33 mouse cellular contexts compared by ENCODE assay signal in genomic region chr14:32923871-32924270, GRCm38 (mm10).
DNase-seq lines count a peak whose midpoint lies in the region; ATAC-seq and TF ChIP-seq lines count a peak whose summit lies in the region.
"Had no signal": no experiment of that assay in that cellular context is flagged by ENCODE, and none has a peak within 500 bp of the region (broad histone marks: within the 10 kb centered on the region; RNA-seq: fewer than 3 reads in every experiment).

No protein-coding gene starts in this region.

- no peak overlapping the region for H3K9ac ChIP-seq in heart, embryonic 11.5 days (ENCODE audit: low read depth, low read length)
- H3K9ac ChIP-seq: embryonic facial prominence, embryonic 13.5 days; forebrain, embryonic 15.5 days; heart, embryonic 12.5 days; hindbrain, embryonic 13.5 days; limb, embryonic 15.5 days; liver, embryonic 14.5 days; midbrain, embryonic 13.5 days had no signal

- no peaks in the 10 kb centered on the region for H3K4me1 ChIP-seq in heart, embryonic 11.5 days (ENCODE audit: control insufficient read depth, insufficient read depth, low read length)
- H3K4me1 ChIP-seq: forebrain, embryonic 15.5 days; heart, embryonic 12.5 days; limb, embryonic 15.5 days; midbrain, embryonic 13.5 days had no signal

- peak overlapping the region; percentile 59 for H3K27ac ChIP-seq in left cerebral cortex, adult 2 months
- H3K27ac ChIP-seq in heart, embryonic 11.5 days (ENCODE audit: low read depth, low read length): no peak overlapping the region
- H3K27ac ChIP-seq: embryonic facial prominence, embryonic 13.5 days; forebrain, embryonic 10.5 days; forebrain, embryonic 15.5 days; gastrocnemius, adult 2 months; hindbrain, embryonic 13.5 days; limb, embryonic 10.5 days; limb, embryonic 15.5 days; liver, embryonic 14.5 days; macrophage; midbrain, embryonic 13.5 days; stomach, postnatal 0 days had no signal

- no peak overlapping the region for H3K4me2 ChIP-seq in heart, embryonic 11.5 days
- H3K4me2 ChIP-seq: embryonic facial prominence, embryonic 13.5 days; forebrain, embryonic 15.5 days; heart, embryonic 12.5 days; hindbrain, embryonic 13.5 days; limb, embryonic 15.5 days; midbrain, embryonic 13.5 days had no signal

- intact Hi-C loops in left cerebral cortex, adult 2 months (cut with DNase I): no loop called here

- H3K4me3 ChIP-seq in left cerebral cortex, adult 2 months: no peak overlapping the region
- no peak overlapping the region for H3K4me3 ChIP-seq in heart, embryonic 11.5 days (ENCODE audit: low read depth, low read length)
- H3K4me3 ChIP-seq: embryonic facial prominence, embryonic 13.5 days; forebrain, embryonic 10.5 days; forebrain, embryonic 15.5 days; gastrocnemius, adult 2 months; heart, embryonic 12.5 days; hindbrain, embryonic 13.5 days; limb, embryonic 10.5 days; limb, embryonic 15.5 days; midbrain, embryonic 13.5 days had no signal

- no peak for TF ChIP-seq CTCF in left cerebral cortex, adult 2 months (IDR thresholded peaks at IDR 0.05)

- no peaks in the 10 kb centered on the region for H3K27me3 ChIP-seq in heart, embryonic 11.5 days (ENCODE audit: control insufficient read depth, insufficient read depth, low read length)
- H3K27me3 ChIP-seq: embryonic facial prominence, embryonic 13.5 days; forebrain, embryonic 15.5 days; heart, embryonic 12.5 days; hindbrain, embryonic 13.5 days; limb, embryonic 15.5 days; midbrain, embryonic 13.5 days had no signal

- peak; percentile 26 to 51 for DNase-seq in frontal cortex, postnatal 36 days (ENCODE audit: low spot score in 2 of 2)
- DNase-seq in frontal cortex, postnatal 25 days (ENCODE audit: low spot score in 2 of 2): no peak
- peak in 1 of 2 experiments; percentile 22 for DNase-seq in left cerebral cortex, adult 2 months (ENCODE audit: extremely low spot score in 1 of 2, low spot score in 2 of 2)
- no peak for DNase-seq in left cerebral cortex, adult 11 months (ENCODE audit: low spot score)
- peak; percentile 30 to 53 for DNase-seq in right cerebral cortex, adult 2 months (ENCODE audit: low spot score in 2 of 2)
- DNase-seq in right cerebral cortex, postnatal 4 days: no peak
- DNase-seq: adrenal gland, postnatal 14 days; cerebellum, adult 11-12 months; cerebellum, adult 9-11 months; gastrocnemius, adult 2 months; gastrocnemius, postnatal 36 days; heart, adult 18-20 months; heart, postnatal 4 days; kidney, adult 2 months; kidney, postnatal 10 days; layer of hippocampus, postnatal 36 days; lung, adult 2 months; lung, postnatal 10 days; right cerebral cortex, postnatal 14 days; thymus, adult 2 months; thymus, postnatal 36 days had no signal

- no peaks in the 10 kb centered on the region for H3K36me3 ChIP-seq in heart, embryonic 11.5 days (ENCODE audit: control insufficient read depth, insufficient read depth, low read length)
- H3K36me3 ChIP-seq: embryonic facial prominence, embryonic 13.5 days; forebrain, embryonic 10.5 days; forebrain, embryonic 15.5 days; heart, embryonic 12.5 days; hindbrain, embryonic 13.5 days; limb, embryonic 10.5 days; limb, embryonic 15.5 days; midbrain, embryonic 13.5 days had no signal

- no peaks in the 10 kb centered on the region for H3K9me3 ChIP-seq in heart, embryonic 11.5 days (replicated peaks; ENCODE audit: control insufficient read depth, low read length)
- H3K9me3 ChIP-seq: embryonic facial prominence, embryonic 13.5 days; forebrain, embryonic 10.5 days; forebrain, embryonic 15.5 days; heart, embryonic 12.5 days; hindbrain, embryonic 13.5 days; limb, embryonic 10.5 days; limb, embryonic 15.5 days; midbrain, embryonic 13.5 days had no signal

- no peak for ATAC-seq in heart, embryonic 11.5 days (replicated peaks; ENCODE audit: insufficient number of reproducible peaks, low FRiP score, low TSS enrichment)
- ATAC-seq: forebrain, embryonic 15.5 days; midbrain, embryonic 13.5 days had no signal

- WGBS in heart, embryonic 11.5 days (ENCODE audit: insufficient replicate concordance): 79% methylated on average over 9 of the region's 9 CpGs

Comparison
In these comparisons a context has a peak if more than half of its experiments do, and no peak if none do; other contexts are left out.
1. DNase-seq: peak in frontal cortex, postnatal 36 days (2 of 2) and right cerebral cortex, adult 2 months (2 of 2); none in frontal cortex, postnatal 25 days (0 of 2), left cerebral cortex, adult 11 months (single experiment) and right cerebral cortex, postnatal 4 days (single experiment).